Mouse (Mus musculus): ENCODE data around the gene Rps21.

Gene Rps21

DNA sequence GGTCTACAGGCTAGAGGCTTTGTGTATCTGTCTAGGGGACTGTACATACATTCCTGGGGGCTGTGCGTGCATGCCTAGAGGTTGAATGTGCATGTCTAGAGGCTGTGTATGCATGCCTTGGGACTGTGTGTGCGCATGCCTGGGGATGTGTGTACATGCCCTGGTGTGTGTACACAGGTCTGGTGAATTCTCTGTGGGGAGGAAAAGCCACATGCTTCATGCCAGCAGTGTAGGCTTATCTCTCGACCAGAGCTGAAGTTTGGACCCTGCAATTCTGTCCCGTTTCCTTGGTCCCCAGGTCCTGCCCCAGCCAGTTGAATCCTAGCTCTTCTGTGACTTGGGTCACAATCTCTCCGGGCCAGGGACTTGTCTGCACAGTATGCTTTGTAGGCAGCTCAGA is 34.4 kb downstream of the Rps21 start:
- DNase-seq = no peak

DNA sequence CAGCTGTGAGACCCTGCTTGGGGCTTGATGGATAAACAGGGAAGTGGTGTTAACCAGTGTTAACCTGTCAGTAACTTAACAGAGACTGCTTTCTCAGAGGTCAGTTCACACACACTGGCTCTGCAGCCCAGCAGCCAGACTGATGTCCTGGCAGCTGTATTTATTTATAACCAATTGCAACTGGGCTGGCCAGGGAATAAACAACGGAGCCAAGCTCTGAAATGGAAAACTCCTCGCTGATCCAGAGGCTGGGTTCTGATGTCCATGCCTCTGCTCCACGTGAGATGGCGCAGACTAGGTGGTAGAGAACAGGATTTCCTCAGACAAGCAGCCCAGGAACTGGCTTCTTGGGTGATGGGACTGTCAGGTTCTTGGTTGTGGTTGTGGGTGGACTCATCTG is 34.8 kb downstream of the Rps21 start:
- DNase-seq = no peak

DNA sequence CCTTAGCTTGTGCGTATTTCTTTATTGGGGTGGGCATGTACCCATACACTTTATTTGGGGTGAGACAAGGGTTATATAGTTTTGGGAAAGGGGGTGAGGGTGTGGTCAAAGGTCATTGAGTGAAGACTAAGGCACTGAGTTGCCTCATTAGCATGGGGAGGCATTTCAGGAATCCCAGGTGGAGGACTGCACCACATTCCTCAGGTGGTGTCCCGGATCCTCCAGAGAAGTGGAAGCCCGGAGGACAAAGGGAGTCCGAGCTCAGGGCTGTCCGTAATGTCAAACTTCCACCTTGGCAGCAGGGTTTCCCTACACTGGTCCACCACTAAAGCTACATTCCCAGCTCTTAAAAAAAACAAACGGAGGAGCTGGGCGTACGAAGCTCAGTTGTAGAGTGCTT is 35.7 kb downstream of the Rps21 start:
- DNase-seq = no peak

DNA sequence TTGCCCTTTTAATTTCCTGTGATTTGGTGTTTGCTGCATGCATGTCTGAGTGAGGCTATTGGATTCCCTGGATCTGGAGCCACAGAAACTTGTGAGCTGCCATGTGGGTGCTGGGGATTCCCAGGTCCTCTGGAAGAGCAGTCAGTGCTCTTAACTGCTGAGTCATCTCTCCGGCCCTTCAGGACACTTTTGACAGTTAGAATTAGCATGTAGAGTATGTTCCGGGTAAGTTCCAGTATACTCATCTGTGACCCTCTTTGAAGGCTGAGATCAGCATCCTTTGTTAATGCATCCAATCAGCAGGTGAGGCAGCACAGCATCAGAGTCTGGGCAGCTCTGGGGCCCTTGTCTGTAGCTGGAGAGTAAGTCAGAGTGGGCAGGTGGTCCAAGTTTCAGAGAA is 43.1 kb downstream of the Rps21 start:
- no peak for DNase-seq

DNA sequence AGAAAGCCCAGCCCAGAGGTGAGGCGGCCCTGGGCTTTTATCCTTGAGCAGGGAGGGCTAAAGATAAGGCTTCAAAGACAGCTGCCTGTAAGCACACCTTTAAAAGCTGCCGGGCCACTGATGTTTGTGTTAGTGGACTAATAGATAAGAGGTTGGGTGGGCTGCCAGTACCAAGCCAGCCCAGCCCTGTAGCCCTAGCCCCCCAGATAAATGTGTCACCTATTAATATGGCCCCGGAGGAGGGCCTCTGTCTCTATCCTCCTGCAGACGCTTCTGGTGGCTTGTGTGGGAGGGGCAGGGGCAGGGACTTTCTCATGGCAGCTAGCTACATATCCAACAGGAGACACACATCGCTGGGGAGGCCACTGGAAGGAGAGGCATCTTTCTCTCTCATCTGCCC is 43.6 kb downstream of the Rps21 start:
- no peak for DNase-seq

DNA sequence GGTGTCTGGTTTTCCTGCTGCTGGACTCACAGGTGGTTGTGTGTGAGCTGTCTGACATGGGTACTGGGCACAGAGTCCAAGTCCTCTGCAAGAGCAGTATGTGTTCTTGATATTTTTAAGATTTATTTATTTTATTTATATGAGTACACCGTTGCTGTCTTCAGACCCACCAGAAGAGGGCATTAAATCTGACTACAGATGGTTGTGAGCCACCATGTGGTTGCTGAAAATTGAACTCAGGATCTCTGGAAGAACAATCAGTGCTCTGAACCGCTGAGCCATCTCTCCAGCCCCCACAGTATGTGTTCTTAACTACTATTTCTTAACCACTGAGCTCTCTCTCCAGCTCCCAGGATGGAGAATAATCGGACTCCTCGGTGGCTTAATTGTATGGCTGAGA is 45.0 kb downstream of the Rps21 start:
- no peak for DNase-seq

DNA sequence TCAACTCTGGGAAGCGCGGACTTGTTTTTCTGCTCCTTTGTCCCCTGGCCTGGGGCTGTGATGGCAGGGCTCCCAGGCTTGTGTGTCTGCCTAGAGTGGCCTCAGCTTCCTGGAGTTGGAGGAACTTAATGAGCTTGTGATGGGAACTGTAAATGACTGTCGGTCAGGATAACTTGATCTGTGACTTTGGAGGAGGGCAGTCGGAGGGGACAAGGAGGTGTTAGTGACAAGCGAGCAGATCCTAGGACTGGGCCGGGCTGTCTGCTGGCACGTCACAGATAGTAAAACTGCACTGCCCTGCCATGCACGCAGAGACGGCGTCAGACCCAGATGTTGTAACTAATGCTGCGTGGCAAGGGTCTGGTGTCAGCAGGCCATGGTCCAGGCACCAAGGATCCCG is 46.3 kb downstream of the Rps21 start:
- DNase-seq = no peak

DNA sequence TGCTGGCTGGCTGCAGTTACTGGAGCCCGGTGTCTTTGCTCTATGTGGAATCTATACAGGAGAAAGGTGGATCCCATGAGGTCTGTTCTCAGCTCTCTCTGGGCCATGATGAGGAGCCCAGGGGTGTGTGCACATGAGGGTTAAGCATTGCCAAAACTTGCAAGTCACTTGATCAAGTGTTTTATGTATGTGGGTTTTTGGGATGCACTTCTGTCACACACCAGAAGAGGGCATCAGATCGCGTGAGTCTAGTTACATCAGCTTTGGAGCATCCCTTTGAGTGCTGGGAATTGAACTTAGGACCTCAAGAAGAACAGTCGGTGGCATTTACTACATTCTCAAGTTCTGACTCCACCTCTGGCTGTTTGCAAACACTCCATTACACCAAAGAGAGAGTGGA is 47.4 kb downstream of the Rps21 start:
- DNase-seq = no peak

DNA sequence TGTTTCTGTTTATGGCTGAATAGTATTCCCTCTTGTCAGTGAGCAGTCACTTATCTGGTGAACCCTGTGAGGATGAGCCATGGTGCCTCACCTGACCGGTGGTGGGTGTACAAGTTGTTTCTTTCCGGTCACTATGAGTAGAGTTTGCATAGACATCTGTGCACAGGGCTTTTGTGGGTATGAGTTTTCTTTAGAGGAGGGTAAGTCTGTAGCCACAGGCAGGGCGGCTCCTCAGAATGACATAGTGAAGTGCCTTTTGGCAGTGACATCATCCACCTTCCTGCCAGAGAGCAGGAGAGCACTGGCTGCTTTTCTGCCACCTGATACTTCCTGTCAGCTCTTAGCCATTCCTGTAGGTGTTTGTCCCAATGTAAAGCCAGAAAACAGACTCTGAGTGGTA is 48.3 kb downstream of the Rps21 start:
- no peak for DNase-seq

DNA sequence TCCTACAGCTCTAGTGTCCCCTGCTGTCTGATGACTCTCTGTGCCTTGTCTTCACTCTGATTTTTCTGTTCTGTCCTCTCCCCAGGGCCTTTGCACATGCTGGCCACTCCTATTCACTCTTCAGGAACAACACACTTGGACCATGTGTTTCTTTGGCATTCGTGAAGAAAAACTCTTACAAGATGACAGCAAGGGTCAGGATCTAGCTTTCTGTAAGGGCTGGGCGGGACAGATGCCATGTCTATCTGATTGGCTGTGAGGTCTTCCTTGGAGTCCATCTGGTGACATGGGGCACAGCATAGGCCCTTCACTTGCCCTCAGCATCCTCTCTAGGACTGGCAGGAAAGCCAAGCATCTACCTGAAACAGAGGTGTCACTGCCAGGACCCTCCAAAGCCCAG is 48.8 kb downstream of the Rps21 start:
- no peak for DNase-seq

DNA sequence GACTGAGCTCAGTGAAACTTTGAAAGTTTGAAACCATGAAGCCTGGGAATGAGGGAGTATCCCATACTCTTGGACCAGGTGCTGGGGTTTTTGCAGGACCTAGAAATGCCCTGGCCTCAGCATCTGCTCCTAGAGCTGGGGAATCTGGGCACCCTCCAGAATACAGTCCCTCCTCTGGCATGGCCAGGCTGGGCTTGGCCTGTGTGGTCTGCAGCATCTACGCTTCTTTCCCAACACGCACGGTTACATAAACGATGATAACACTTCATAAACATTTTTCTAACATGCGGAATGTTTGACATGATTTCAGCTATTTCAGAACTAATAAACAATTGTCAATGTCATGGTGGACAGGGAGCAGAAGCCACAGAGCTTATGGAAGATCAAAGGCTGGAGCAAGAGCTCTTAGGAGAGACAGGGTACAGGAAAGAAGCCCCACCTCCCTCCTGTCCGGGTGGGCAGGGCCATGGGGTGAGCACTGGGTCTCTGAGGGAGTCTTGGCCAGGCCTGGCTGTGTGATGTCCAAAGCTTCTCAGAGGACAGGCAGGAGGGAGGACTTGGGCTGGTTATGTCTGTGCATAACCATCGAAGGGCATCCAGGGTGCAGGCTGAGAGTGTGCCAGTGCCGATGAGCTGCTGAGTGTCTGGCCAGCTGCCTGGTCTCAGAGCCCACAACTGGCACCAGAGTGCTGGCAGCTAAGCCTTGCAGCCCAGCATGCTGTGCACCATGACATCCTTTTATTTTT is 49.4 kb downstream of the Rps21 start:
- DNase-seq = no peak

DNA sequence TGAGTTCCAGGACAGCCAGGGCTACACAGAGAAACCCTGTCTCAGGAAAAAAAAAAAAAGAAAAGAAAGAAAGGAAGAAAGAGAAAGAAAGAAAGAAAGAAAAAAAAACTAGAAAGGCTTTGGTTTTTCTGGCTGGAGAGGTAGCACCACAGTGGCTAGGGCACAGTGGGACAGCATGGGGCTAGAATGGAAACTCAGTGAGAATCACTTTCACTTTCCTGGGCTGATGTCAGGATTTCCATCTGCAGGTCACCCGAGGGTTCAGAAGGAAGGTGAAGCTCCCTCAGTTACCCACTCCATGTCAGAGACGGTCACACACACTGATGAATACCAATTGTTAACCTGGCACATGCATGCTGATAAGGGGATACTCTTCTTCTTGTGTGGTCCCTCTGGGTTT is 50.5 kb downstream of the Rps21 start:
- no peak for DNase-seq
